Mouse (Mus musculus) midbrain, embryonic 11.5 days (tissue): Measurements from ENCODE around the gene 4921517D22Rik. TPM values are rescaled to one million over a fixed set of nuclear protein-coding genes. Genes with fewer than 3 reads are reported as not detected.
A peak's percentile ranks its signal among the peaks of the same experiment; 100 is the strongest.
"Not testable (repeated sequence)": the region's sequence is repeated elsewhere in the genome, so short reads cannot be mapped to it uniquely, and the experiment has no call there.

ENCODE experiments used
- ATAC-seq: fragments of 200-750 bp; cut with Nextera tagmentation; 2 replicates; pipeline ENCODE4 v1.8.0; 2017; ENCODE audit warnings: moderate TSS enrichment, moderate library complexity; ENCODE audit not compliant: low FRiP score
- DNase-seq: peaks from one replicate; pipeline ENCODE4 v3.0.0; 2015; ENCODE audit warnings: low spot score; ENCODE audit errors: missing footprints
- H3K27ac ChIP-seq: fragments of 300-500 bp; sonication (generic); 2 replicates; pipeline ENCODE4 v1.5.1; 2014; ENCODE audit warnings: low read depth, low read length
- H3K27me3 ChIP-seq: fragments of 300-500 bp; sonication (generic); 2 replicates; pipeline ENCODE4 v1.6.1; 2014; ENCODE audit warnings: mild to moderate bottlenecking, low read length, moderate library complexity, mixed read lengths; ENCODE audit not compliant: control insufficient read depth, insufficient read depth
- H3K36me3 ChIP-seq: fragments of 300-500 bp; sonication (generic); 2 replicates; pipeline ENCODE4 v1.6.1; 2014; ENCODE audit warnings: mild to moderate bottlenecking, low read length, moderate library complexity, mixed read lengths; ENCODE audit not compliant: control insufficient read depth, insufficient read depth
- H3K4me1 ChIP-seq: fragments of 300-500 bp; sonication (generic); 2 replicates; pipeline ENCODE4 v1.6.1; 2014; ENCODE audit warnings: low read length; ENCODE audit not compliant: control insufficient read depth, insufficient read depth
- H3K4me2 ChIP-seq: fragments of 300-500 bp; sonication (generic); 2 replicates; pipeline ENCODE4 v1.6.1; 2014; ENCODE audit warnings: mild to moderate bottlenecking, moderate library complexity
- H3K4me3 ChIP-seq: fragments of 300-500 bp; sonication (generic); 2 replicates; pipeline ENCODE4 v1.5.1; 2014; ENCODE audit warnings: low read depth, low read length
- H3K9ac ChIP-seq: fragments of 300-500 bp; sonication (generic); 2 replicates; pipeline ENCODE4 v1.6.1; 2014; ENCODE audit warnings: low read length
- H3K9me3 ChIP-seq: fragments of 300-500 bp; sonication (generic); 2 replicates; pipeline ENCODE4 v1.6.1; 2016; ENCODE audit warnings: low read length; ENCODE audit not compliant: control insufficient read depth
- WGBS: fragments of 180-500 bp; shearing (Covaris S2); extraction: QIAGEN DNeasy Blood & Tissue Kit; methylation state at CpG from one replicate; pipeline ENCODE4 v1.1.7; 2014; 5-methylcytosine and 5-hydroxymethylcytosine counted together
- polyA plus RNA-seq: library from polyadenylated mRNA; unstranded; fragments of >200 nt; fragmentation: Nextera tagmentation; extraction: Ambion mirVana; gene quantifications from 2 replicates; pipeline ENCODE4 v1.2.1, GENCODE M21; 2014

Gene 4921517D22Rik
- polyA plus RNA-seq, 1 experiment from 2014 or later, result not detected

- ATAC-seq, result peak; percentile 89
These were observed 34.6 kb upstream of the 4921517D22Rik start for GRCm38 (mm10) chr13:59728378-59729093.

DNA sequence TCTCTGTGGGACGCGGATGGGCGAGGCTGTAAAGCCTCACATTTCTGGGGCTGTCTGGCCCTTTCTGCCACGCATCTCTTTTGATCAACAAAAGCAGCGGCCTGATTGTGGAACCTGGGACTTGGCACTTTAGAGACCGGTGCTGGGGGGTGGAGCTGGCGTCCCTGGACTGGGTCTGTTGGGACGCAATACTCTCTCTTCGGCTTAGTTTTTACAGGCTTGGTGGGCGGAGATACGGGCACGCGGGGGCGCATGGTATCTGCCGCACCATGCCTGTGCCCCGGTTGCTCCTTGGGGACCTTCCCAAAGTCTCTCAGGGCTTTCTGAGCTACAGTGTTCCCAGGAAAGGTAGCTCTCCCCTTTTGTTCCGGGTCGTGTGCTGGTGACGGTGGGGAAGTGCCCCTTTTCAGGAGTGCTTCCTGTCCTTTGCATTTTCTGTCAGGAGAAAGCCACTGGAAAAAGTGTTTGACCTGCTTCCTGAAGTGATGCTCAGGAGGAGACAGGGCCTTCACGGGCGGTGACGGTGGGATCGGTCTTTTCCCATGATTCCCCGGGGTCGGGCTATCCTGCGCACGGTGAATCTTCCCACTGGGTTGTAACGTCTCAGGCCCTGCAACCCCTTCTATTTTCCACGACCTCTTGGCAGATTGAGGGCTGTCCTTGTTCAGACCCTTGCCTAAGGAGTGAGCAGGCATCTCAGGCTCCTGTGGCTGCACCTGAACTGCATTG lies 32.4 kb upstream of the 4921517D22Rik start:
- Histone ChIP-seq H3K4me2 (peak overlapping the region; percentile 1; the same call in 1 of the 2 replicates), H3K36me3 (no peaks in the 10 kb centered on the region), H3K27ac (no peak overlapping the region), H3K4me3 (no peak overlapping the region), H3K9me3 (no peaks in the 10 kb centered on the region), H3K27me3 (no peaks in the 10 kb centered on the region), H3K4me1 (0 out of 2 replicates have a peak, but pooled peaks cover 2% of the 10 kb centered on the region), H3K9ac (peak overlapping the region; percentile 33; the same call in 1 of the 2 replicates)
- ATAC-seq (no peak), DNase-seq (peak; percentile 84)
- 34% methylated on average over 29 of the region's 29 CpGs for WGBS

More at GRCm38 (mm10) chr13:59728378-59729093, 34.6 kb upstream of the 4921517D22Rik start:
- Histone ChIP-seq H3K36me3 (no peaks in the 10 kb centered on the region), H3K27ac (no peak overlapping the region), H3K4me2 (no peak overlapping the region), H3K9me3 (no peaks in the 10 kb centered on the region), H3K27me3 (no peaks in the 10 kb centered on the region), H3K4me1 (0 out of 2 replicates have a peak, but pooled peaks cover 2% of the 10 kb centered on the region), H3K4me3 (no peak overlapping the region), H3K9ac (no peak overlapping the region)
- WGBS, result 34% methylated on average over 7 of the region's 7 CpGs
- peak; percentile 96 for DNase-seq

- H3K4me3 ChIP-seq, H3K27ac ChIP-seq, ATAC-seq, H3K27me3 ChIP-seq, H3K4me2 ChIP-seq, H3K9ac ChIP-seq, H3K9me3 ChIP-seq, H3K4me1 ChIP-seq, H3K36me3 ChIP-seq, DNase-seq: not testable (repeated sequence)
- 89% methylated on average over 1 of the region's 1 CpGs for WGBS
These were observed 28.2 kb upstream of the 4921517D22Rik start for GRCm38 (mm10) chr13:59722089-59722488.

GRCm38 (mm10) chr13:59719475-59719874 lies 25.6 kb upstream of the 4921517D22Rik start:
- DNase-seq (peak; percentile 74), ATAC-seq (no peak)
- no peak overlapping the region for H3K9ac ChIP-seq
- no peak overlapping the region for H3K4me2 ChIP-seq
- H3K9me3 ChIP-seq, result no peaks in the 10 kb centered on the region
- 89% methylated on average over 1 of the region's 1 CpGs for WGBS
- H3K4me1 ChIP-seq, result no peaks in the 10 kb centered on the region
- no peak overlapping the region for H3K27ac ChIP-seq
- H3K4me3 ChIP-seq, result no peak overlapping the region
- no peaks in the 10 kb centered on the region for H3K27me3 ChIP-seq
- H3K36me3 ChIP-seq, result no peaks in the 10 kb centered on the region

DNA sequence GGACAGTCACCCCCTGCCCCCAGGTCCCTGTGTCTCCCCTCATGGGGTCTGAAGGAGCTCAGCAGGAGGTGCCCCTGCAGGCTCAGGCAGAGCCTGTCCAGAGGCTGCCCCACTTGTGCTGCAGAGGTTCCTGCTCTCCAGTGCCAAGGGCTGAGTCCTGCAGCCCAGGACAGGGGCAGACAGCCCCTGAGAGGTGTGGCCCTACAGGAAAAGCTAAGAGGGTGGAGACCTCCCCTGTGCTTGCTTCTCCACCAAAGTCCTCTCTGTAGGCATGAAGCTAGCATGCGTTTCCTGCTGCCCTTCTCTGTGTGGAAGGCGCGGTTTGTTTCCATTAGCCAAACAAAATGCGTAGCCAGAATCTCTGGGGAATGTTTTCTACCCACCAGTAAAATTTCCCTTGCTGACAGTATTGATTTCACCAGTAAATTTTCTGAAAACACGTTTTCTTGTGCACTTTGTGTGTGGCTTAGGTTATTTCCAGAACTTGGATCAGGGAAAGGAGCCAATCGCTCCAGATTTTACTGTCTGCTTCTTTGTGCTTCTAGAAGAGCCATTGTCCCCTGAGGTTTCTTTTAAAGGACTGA lies 25.0 kb upstream of the 4921517D22Rik start:
- H3K9ac ChIP-seq, H3K27me3 ChIP-seq, H3K9me3 ChIP-seq, H3K4me1 ChIP-seq, H3K27ac ChIP-seq, ATAC-seq, H3K4me3 ChIP-seq, H3K4me2 ChIP-seq, H3K36me3 ChIP-seq: not testable (repeated sequence)
- peak; percentile 81 for DNase-seq
- WGBS, result 40% methylated on average over 6 of the region's 6 CpGs

- Histone ChIP-seq H3K9me3 (no peaks in the 10 kb centered on the region), H3K27ac (no peak overlapping the region), H3K4me2 (no peak overlapping the region), H3K36me3 (no peaks in the 10 kb centered on the region), H3K9ac (no peak overlapping the region), H3K4me1 (no peaks in the 10 kb centered on the region), H3K4me3 (no peak overlapping the region), H3K27me3 (no peaks in the 10 kb centered on the region)
- 41% methylated on average over 3 of the region's 3 CpGs for WGBS
- ATAC-seq (no peak), DNase-seq (no peak)
These were observed 19.8 kb upstream of the 4921517D22Rik start for GRCm38 (mm10) chr13:59713710-59714109.

GRCm38 (mm10) chr13:59711984-59712383 lies 18.1 kb upstream of the 4921517D22Rik start, which contains the start of gene Spata31d1b:
TSS of gene Spata31d1b (plus strand) at chr13:59712284.
- ATAC-seq, DNase-seq, H3K27ac ChIP-seq, H3K4me1 ChIP-seq, H3K9ac ChIP-seq, H3K4me3 ChIP-seq, H3K27me3 ChIP-seq, H3K9me3 ChIP-seq, H3K4me2 ChIP-seq, H3K36me3 ChIP-seq: not testable (repeated sequence)
- 76% methylated on average over 3 of the region's 3 CpGs for WGBS

DNA sequence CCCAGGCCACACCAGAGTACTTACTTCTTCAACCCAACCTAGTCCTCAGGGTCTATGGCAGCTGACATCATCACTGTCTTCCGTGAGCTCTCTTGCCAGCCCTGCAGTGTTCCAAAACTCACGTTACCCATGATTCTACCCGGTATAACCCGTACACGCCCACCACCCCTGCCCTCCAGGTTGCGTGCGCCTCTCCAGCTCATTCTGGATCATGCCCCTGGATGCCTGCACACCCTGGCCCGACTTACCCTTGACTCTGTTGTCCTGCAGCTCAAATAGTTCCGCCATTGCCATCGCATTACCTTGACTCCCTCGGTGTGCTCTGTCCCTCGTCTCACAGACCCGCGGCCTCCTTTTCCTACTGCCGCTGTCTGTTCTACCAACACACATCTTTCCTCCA lies 16.3 kb upstream of the 4921517D22Rik start, which contains the start of gene Spata31d1a:
Gene Spata31d1a (minus strand): TSS at position 101 of the 400 bp plus-strand sequence.
- no peaks in the 10 kb centered on the region for H3K9me3 ChIP-seq
- WGBS, result 93% methylated on average over 15 of the region's 15 CpGs
- H3K9ac ChIP-seq, result no peak within 1 kb of the TSS
- H3K4me1 ChIP-seq, result no peaks in the 10 kb centered on the region
- no peak within 1 kb of the TSS for H3K4me3 ChIP-seq
- no peak within 1 kb of the TSS for H3K27ac ChIP-seq
- no peaks in the 10 kb centered on the region for H3K36me3 ChIP-seq
- DNase-seq (peak; percentile 84), ATAC-seq (no peak)
- H3K4me2 ChIP-seq, result no peak within 1 kb of the TSS
- no peaks in the 10 kb centered on the region for H3K27me3 ChIP-seq

DNA sequence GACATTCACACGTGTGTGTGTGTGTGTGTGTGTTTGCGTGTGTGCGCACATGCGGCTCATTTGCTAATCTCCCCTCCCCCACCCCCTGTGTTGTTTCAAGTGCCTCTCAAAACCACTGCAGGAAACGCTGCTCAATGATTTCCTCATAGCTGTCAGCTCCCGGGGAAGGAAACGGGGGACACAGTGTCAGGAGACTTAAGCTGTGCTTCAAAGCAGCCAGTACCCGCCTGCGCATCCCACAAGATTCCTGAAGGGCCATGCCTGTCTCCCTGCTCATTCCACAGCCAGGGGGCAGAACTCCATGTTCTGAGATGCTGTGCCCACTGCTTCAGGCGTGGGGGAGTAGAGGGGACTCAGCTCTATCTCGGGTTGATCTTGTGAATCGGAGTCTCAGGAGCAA lies 10.7 kb upstream of the 4921517D22Rik start:
- ATAC-seq, result no peak
- WGBS, result 66% methylated on average over 12 of the region's 12 CpGs
- Histone ChIP-seq H3K4me2 (no peak overlapping the region), H3K4me3 (no peak overlapping the region), H3K27me3 (no peaks in the 10 kb centered on the region), H3K27ac (no peak overlapping the region), H3K36me3 (no peaks in the 10 kb centered on the region), H3K9me3 (no peaks in the 10 kb centered on the region), H3K9ac (no peak overlapping the region), H3K4me1 (no peaks in the 10 kb centered on the region)
- DNase-seq, result no peak
